Mouse (Mus musculus): ENCODE data around the gene Rex1bd. TPM values are rescaled to one million over a fixed set of nuclear protein-coding genes. Genes with fewer than 3 reads are reported as not detected.

Gene Rex1bd
- polyA plus RNA-seq, 1 experiment = 347 TPM

- no peak for TF ChIP-seq GATA1 (IDR thresholded peaks at IDR 0.05; ENCODE audit: low read length)
Observed at GRCm38 (mm10) chr8:70538024-70538579, 31.6 kb upstream of the Rex1bd start.

DNA sequence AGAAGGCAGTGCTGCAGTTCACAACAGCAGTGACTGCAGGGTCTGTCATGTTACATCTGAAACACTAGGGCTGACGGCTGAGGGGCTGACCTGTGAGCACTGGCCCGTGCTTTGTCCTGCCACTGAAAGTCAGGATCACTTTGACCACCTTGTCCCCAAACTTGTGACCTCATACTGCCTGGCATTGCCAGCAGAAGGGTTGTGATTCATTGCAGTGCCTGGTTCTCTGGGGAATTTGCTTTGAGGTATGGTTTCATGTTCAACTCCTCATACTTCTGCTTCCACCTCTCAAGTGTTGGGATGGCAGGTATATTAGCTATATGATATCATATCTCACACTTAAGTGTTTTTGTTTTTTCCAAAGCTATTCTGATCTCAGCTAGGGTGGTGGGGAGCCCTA, 29.1 kb upstream of the Rex1bd start:
- no peak for TF ChIP-seq GATA1 (IDR thresholded peaks at IDR 0.05; ENCODE audit: low read length)

GRCm38 (mm10) chr8:70535221-70535620, 28.7 kb upstream of the Rex1bd start:
- TF ChIP-seq GATA1 (IDR thresholded peaks at IDR 0.05; ENCODE audit: low read length) = no peak

- no peak for TF ChIP-seq GATA1 (IDR thresholded peaks at IDR 0.05; ENCODE audit: low read length)
Observed at GRCm38 (mm10) chr8:70534281-70534680, 27.7 kb upstream of the Rex1bd start.

GRCm38 (mm10) chr8:70530314-70530713, 23.8 kb upstream of the Rex1bd start:
- no peak for TF ChIP-seq GATA1 (IDR thresholded peaks at IDR 0.05; ENCODE audit: low read length)

DNA sequence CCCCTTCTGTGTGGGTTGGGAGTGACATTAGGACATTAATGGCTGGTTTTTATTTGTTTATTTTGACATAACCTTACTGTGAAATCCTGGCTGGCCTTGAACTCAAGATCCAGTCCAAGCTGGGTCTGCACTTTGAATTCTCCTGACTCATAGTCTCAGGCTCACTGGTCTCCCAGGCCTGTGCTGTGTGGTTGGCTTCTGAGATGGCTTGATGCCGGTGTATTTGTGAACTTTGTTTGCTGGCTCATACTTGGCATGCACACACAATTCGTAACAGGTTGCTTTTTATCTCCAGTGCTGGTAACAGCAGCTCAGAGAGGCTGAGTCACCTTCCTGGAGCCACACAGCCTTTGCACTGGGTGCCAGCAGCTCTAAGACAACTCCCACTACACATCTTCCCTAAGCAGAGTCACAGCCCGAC, 23.2 kb upstream of the Rex1bd start:
- TF ChIP-seq GATA1 (IDR thresholded peaks at IDR 0.05; ENCODE audit: low read length) = no peak

DNA sequence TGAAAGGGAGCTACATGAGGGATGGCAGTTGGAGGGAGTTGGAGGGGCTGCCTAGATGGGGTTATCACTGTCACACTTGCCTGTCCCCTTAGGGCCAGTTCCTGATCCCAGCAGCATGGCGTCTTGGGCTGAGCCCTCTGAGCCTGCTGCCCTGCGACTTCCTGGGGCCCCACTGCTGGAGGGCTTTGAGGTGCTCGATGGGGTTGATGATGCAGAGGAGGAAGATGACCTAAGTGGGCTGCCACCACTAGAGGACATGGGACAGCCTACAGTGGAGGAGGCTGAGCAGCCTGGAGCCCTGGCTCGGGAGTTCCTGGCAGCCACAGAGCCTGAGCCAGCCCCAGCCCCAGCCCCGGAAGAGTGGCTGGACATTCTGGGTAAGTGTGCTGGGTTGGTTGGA, 22.7 kb upstream of the Rex1bd start:
- no peak for TF ChIP-seq GATA1 (IDR thresholded peaks at IDR 0.05; ENCODE audit: low read length)

DNA sequence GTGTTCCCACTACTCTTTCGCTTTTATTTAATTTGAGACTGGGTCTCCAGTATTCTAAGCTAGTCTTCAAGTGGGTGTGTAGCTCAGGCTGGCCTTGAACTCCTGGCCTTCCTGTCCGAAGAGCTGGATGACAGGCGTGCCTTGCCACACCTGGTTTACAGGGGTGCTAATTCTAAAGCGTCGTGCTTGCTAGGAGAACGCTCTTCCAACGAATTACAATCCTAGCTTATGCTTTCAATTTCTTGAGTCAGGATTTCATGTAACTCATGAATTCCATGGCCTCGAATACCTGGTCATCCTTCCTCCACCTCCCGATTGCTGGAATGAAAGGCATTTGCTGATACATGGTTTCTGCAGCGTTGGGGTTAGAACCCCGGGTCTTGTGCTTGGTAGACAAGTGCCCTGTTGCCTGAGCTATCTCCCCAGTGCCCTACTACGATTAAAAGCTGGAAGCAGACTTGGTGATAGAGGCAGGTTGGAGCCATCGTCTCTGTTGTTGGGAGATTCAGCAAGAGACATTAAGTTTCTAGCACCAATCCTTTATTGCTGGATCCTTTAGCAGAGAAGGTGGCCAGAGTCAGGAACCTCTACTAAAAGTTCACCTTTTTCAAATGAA, 21.7 kb upstream of the Rex1bd start:
- no peak for TF ChIP-seq GATA1 (IDR thresholded peaks at IDR 0.05; ENCODE audit: low read length)

DNA sequence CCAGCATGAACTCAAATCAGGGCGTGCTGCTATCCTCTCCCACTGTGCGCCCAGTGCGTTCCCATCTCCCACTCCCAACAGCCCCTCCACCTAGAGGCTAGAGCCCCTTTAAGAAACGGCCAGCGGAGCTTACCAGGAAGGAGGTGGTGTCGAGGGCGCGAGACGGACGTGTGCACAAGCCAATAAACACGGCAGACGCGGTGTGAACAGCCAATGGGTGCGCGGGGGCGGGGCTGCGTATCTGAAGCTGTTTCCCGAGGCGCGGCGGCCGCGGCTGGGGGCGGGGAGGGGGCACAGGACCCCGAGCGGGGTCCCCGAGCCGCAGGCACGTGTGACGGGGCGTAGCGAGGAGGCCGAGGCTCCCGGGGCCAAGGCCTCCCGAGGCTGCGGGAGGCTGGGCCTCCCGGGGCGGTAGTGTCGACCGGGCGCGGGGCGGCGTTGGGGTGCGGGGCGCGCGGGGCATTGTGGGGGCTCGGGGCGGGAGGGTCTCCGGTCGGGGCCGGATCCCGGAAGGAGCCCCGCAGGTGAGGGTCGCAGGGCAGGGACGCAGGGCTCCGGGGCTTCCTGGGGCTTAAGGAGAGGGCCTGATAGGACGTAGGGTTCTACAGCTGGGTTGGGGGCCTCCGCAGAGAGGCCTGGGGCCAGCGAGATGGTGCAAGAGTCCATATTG, 21.1 kb upstream of the Rex1bd start, which contains the start of the genes Fkbp8 and Kxd1:
TSS of gene Fkbp8 (plus strand) at position 213 of the 670 bp plus-strand sequence.
TSS of gene Kxd1 (minus strand) at position 445 of the 670 bp plus-strand sequence.
- TF ChIP-seq GATA1 (IDR thresholded peaks at IDR 0.05; ENCODE audit: low read length) = no peak

DNA sequence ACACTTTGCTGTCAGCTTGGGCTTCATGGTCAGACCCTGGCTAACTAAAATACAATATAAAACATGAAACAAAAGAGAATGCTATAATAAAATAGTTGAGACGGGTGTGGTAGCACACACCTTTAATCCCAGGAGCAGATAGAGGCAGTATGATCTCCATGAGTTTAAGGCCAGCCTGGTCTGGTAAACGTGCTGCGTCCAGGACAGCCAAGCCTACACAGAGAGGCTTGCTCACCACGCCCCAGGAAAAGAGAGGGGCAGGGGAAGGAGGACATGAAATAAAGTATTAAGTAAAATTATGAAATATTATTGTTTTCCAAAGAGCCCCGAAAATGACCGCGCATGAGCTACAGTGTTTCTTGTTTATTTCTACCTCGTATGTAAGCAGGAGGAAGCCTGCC, 20.6 kb upstream of the Rex1bd start:
- no peak for TF ChIP-seq GATA1 (IDR thresholded peaks at IDR 0.05; ENCODE audit: low read length)

GRCm38 (mm10) chr8:70522592-70523403, 16.2 kb upstream of the Rex1bd start:
- no peak for TF ChIP-seq GATA1 (IDR thresholded peaks at IDR 0.05; ENCODE audit: low read length)

- no peak for TF ChIP-seq GATA1 (IDR thresholded peaks at IDR 0.05; ENCODE audit: low read length)
Observed at GRCm38 (mm10) chr8:70519606-70520005, 13.1 kb upstream of the Rex1bd start.

DNA sequence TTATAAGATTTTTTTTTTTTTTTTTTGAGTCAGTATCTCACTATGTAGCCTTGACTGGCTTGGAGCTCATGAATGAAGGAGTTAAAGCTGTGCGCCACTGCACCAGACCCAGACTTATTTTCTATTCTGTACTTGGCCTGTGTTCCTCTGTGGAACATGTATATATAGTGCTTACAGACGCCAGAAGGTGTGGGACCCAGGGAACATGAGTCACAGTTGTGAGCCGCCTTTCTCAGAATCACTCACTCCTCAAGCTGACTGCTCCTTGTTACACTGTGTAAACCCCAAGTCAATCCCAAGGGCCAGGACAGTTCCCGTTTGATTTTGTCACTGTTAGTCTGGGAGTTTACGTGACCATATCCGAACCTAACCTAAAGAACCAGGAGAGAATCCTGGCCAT, 12.5 kb upstream of the Rex1bd start:
- TF ChIP-seq GATA1 (IDR thresholded peaks at IDR 0.05; ENCODE audit: low read length) = no peak

GRCm38 (mm10) chr8:70517940-70518643, 11.5 kb upstream of the Rex1bd start:
- no peak for TF ChIP-seq GATA1 (IDR thresholded peaks at IDR 0.05; ENCODE audit: low read length)

- no peak for TF ChIP-seq GATA1 (IDR thresholded peaks at IDR 0.05; ENCODE audit: low read length)
Observed at GRCm38 (mm10) chr8:70513441-70513840, 6.9 kb upstream of the Rex1bd start.

Data from G1E-ER4 (cell line).